Mouse (Mus musculus): ENCODE results near the gene Syngap1. TPM values are rescaled to one million over a fixed set of nuclear protein-coding genes. Genes with fewer than 3 reads are reported as not detected.
A peak's percentile ranks its signal among the peaks of the same experiment; 100 is the strongest.

Syngap1 gene
- total and polyA plus RNA-seq, 3 experiments = 7.3 to 88.0 (median 24.1) TPM

DNA sequence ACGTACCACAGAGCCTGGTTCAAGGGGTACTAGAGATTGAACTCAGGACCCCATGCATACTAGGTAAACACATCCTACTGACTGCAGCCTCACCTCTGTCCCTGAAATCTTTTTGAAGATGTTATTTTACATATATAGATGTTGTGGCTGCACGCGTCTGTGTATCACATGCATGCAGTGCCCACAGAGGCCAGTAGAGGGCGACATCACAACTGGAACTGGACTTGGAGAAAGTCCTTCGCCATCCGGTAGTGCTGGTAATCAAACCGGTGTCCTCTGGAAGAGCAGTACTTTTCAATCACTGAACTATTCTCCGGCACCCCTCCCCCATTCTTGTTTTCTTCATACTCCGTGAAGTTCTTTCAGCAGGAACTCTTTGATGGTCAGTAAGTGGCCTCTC, 63.4 kb downstream of the Syngap1 start:
- Histone ChIP-seq H3K27me3 (ENCODE audit: insufficient read depth, low read length) (peaks cover 34% of the 10 kb centered on the region), H3K4me1 (ENCODE audit: insufficient read depth, low read depth, low read length) (peaks cover 8% of the 10 kb centered on the region), H3K36me3 (replicated peaks) (no peaks in the 10 kb centered on the region), H3K4me3 (ENCODE audit: low read depth, low read length) (no peak overlapping the region), H3K9me3 (replicated peaks) (no peaks in the 10 kb centered on the region)
- no peak for ATAC-seq (ENCODE audit: extremely low read depth, insufficient number of reproducible peaks, low FRiP score, poor library complexity, severe bottlenecking)
- no peak for DNase-seq (ENCODE audit: low spot score)
- TF ChIP-seq CTCF (IDR thresholded peaks at IDR 0.05; ENCODE audit: low read depth, low read length) (peak; percentile 94), GATA1 (IDR thresholded peaks at IDR 0.05; ENCODE audit: borderline replicate concordance, low read length) (no peak)

DNA sequence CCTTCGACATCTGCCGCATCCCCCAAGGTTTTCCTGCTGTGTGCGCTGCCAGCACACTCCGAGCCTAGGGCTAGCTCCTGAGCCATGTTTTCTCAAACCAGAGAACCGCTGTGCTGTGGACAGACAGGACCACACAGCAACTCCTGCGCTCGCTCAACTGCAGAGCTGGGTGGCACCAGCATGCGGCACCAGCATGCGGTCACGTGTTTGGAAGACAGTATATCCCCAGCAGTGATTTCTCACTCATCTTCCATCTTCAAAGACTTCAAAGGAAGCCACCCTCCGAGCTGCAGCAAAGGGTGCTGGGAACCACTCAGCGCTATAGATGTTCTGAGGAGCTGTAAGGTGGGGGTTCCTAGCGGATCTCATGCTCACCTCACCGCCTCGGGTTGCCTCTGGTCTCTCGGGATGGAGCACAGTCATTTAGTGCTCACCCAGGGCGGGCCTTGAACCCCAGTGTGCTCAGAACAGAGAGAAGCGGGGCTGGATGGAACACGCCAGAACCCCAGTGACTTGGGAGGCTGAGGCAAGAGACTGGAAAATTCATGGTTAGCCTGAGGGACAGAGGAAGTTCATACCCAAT, 63.9 kb downstream of the Syngap1 start:
- DNase-seq (ENCODE audit: low spot score) = no peak
- ATAC-seq (ENCODE audit: extremely low read depth, insufficient number of reproducible peaks, low FRiP score, poor library complexity, severe bottlenecking) = no peak
- no peaks in the 10 kb centered on the region for H3K9me3 ChIP-seq (replicated peaks)

DNA sequence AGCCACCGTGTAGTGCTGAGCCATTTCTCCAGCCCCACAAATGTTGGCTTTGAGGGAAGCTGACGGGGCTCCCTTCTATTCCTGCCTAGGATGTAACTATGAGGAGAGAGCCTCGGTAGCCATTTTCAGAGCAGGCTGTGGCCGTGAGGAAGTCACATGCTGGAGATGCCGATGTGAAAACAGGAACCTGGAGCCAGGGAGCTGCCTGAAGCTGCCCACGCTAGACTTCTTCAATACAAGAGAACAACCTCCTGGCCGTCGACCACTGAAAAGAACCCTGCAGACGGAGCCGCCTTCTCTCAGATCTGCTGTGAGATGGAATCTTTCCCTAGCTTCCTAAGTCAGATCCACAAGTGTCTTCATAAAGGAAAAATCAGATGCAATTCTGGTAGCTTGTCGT, 64.6 kb downstream of the Syngap1 start:
- no peak for ATAC-seq (ENCODE audit: extremely low read depth, insufficient number of reproducible peaks, low FRiP score, poor library complexity, severe bottlenecking)
- no peak for DNase-seq (ENCODE audit: low spot score)
- H3K4me1 ChIP-seq (ENCODE audit: insufficient read depth, low read depth, low read length) = peaks cover 5% of the 10 kb centered on the region
- no peak overlapping the region for H3K4me3 ChIP-seq (ENCODE audit: low read depth, low read length)
- no peaks in the 10 kb centered on the region for H3K36me3 ChIP-seq (replicated peaks)
- no peaks in the 10 kb centered on the region for H3K9me3 ChIP-seq (replicated peaks)
- no peak for TF ChIP-seq CTCF (IDR thresholded peaks at IDR 0.05; ENCODE audit: low read depth, low read length)
- no peak for TF ChIP-seq GATA2 (IDR thresholded peaks at IDR 0.05; ENCODE audit: borderline replicate concordance, low read depth, low read length)
- no peak for TF ChIP-seq GATA1 (IDR thresholded peaks at IDR 0.05; ENCODE audit: borderline replicate concordance, low read length)
- TF ChIP-seq POLR2AphosphoS5 (IDR thresholded peaks at IDR 0.05; ENCODE audit: insufficient replicate concordance, low read depth, low read length) = no peak
- TF ChIP-seq TAL1 (conservative IDR thresholded peaks at IDR 0.05; ENCODE audit: low read depth, low read length) = no peak
- peaks cover 34% of the 10 kb centered on the region for H3K27me3 ChIP-seq (ENCODE audit: insufficient read depth, low read length)

More for the DNA sequence above, 63.9 kb downstream of the Syngap1 start:
- Histone ChIP-seq H3K36me3 (replicated peaks) (no peaks in the 10 kb centered on the region), H3K4me3 (ENCODE audit: low read depth, low read length) (no peak overlapping the region), H3K27me3 (ENCODE audit: insufficient read depth, low read length) (peaks cover 31% of the 10 kb centered on the region), H3K4me1 (ENCODE audit: insufficient read depth, low read depth, low read length) (peaks cover 8% of the 10 kb centered on the region)
- TF ChIP-seq TAL1 (conservative IDR thresholded peaks at IDR 0.05; ENCODE audit: low read depth, low read length) = no peak
- no peak for TF ChIP-seq POLR2AphosphoS5 (IDR thresholded peaks at IDR 0.05; ENCODE audit: insufficient replicate concordance, low read depth, low read length)
- no peak for TF ChIP-seq GATA1 (IDR thresholded peaks at IDR 0.05; ENCODE audit: borderline replicate concordance, low read length)
- TF ChIP-seq GATA2 (IDR thresholded peaks at IDR 0.05; ENCODE audit: borderline replicate concordance, low read depth, low read length) = no peak
- TF ChIP-seq CTCF (IDR thresholded peaks at IDR 0.05; ENCODE audit: low read depth, low read length) = no peak

DNA sequence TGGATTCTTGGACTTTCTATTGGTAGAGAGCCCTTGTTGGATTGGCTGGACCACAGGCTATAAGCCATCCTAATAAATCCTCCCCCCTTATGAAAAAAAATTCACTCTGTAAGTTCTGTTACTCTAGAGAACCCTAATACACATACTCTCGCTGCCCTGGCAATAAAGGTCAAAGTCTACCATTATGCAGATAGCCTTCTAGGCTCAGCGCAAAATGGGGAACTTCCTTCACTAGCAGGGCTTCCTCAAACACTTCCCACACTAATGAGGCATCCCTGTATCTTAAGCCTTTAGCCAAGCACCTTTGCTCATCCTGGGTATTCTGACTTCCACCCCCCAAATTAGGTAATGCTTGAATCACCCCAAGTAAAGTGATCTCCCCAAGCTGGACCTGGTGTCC, 67.2 kb downstream of the Syngap1 start:
- TF ChIP-seq POLR2AphosphoS5 (IDR thresholded peaks at IDR 0.05; ENCODE audit: insufficient replicate concordance, low read depth, low read length) (no peak), GATA2 (IDR thresholded peaks at IDR 0.05; ENCODE audit: borderline replicate concordance, low read depth, low read length) (no peak), TAL1 (conservative IDR thresholded peaks at IDR 0.05; ENCODE audit: low read depth, low read length) (no peak), CTCF (IDR thresholded peaks at IDR 0.05; ENCODE audit: low read depth, low read length) (no peak), GATA1 (IDR thresholded peaks at IDR 0.05; ENCODE audit: borderline replicate concordance, low read length) (no peak)
- H3K36me3 ChIP-seq (replicated peaks) = no peaks in the 10 kb centered on the region
- no peak overlapping the region for H3K4me3 ChIP-seq (ENCODE audit: low read depth, low read length)
- H3K9me3 ChIP-seq (replicated peaks) = no peaks in the 10 kb centered on the region
- H3K27me3 ChIP-seq (ENCODE audit: insufficient read depth, low read length) = peaks cover 36% of the 10 kb centered on the region
- DNase-seq (ENCODE audit: low spot score) (no peak), ATAC-seq (ENCODE audit: extremely low read depth, insufficient number of reproducible peaks, low FRiP score, poor library complexity, severe bottlenecking) (no peak)
- H3K4me1 ChIP-seq (ENCODE audit: insufficient read depth, low read depth, low read length) = peaks cover 21% of the 10 kb centered on the region

DNA sequence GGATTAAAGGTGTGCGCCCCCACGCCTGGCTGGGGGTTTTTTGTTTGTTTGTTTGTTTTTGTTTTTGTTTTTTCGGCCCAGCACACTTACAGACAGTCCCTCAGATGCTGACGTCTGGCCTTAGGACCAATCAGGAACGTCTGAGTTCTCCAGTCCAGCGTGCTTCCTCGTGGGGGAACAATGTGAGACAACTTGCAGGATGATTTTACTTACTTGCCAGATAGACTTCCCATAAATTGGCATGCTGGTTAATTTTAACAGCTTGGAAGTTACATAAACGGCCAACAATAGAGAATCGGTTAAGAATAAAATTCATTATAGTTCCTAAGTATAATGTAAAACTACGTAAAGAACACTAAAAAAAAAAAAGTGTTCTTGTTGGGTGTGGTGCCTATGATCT, 70.1 kb downstream of the Syngap1 start:
- DNase-seq (ENCODE audit: low spot score) = no peak
- no peaks in the 10 kb centered on the region for H3K36me3 ChIP-seq (replicated peaks)
- H3K9me3 ChIP-seq (replicated peaks) = no peaks in the 10 kb centered on the region
- peaks cover 17% of the 10 kb centered on the region for H3K27me3 ChIP-seq (ENCODE audit: insufficient read depth, low read length)
- ATAC-seq (ENCODE audit: extremely low read depth, insufficient number of reproducible peaks, low FRiP score, poor library complexity, severe bottlenecking) = no peak
- TF ChIP-seq CTCF (IDR thresholded peaks at IDR 0.05; ENCODE audit: low read depth, low read length) (no peak), GATA2 (IDR thresholded peaks at IDR 0.05; ENCODE audit: borderline replicate concordance, low read depth, low read length) (no peak), POLR2AphosphoS5 (IDR thresholded peaks at IDR 0.05; ENCODE audit: insufficient replicate concordance, low read depth, low read length) (no peak)
- H3K4me1 ChIP-seq (ENCODE audit: insufficient read depth, low read depth, low read length) = peaks cover 16% of the 10 kb centered on the region
- no peak overlapping the region for H3K4me3 ChIP-seq (ENCODE audit: low read depth, low read length)

DNA sequence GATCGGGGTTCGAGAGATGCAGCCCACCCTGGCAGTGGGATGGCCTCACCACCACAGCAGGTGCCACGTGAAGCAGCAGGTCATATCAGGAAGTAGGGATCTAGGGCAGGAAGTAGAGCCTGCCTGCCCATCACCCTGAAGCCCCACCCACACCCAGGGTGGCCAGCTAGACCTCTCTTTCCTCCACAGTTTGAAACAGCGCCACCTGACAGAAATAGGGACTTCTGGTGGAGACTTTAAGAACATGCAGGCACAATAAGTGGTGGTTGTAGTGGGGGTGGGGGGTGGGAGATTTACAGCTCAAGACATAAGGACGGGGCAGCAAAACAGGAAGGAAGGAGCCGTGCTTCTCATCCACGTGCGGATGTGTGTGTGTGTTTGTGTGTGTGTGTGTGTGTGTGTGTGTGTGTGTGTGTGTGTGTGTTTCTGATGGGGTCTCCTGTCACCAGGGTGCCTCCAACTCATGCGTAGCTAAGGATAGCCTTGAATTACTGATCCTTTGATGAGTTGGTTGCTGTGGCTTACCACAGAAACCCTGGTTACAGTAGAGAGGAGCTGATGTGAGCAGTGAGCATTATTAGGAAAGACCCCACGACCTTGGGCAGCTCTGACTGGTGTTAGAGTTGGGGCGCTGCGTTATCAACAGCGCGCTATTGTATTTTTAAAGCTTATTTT, 71.1 kb downstream of the Syngap1 start:
- DNase-seq (ENCODE audit: low spot score) = peak; percentile 77

More for the DNA sequence above, 71.1 kb downstream of the Syngap1 start:
- Histone ChIP-seq H3K4me3 (ENCODE audit: low read depth, low read length) (peak overlapping the region; percentile 10; the same call in 1 of the 2 replicates), H3K36me3 (replicated peaks) (no peaks in the 10 kb centered on the region), H3K4me1 (ENCODE audit: insufficient read depth, low read depth, low read length) (peaks cover 17% of the 10 kb centered on the region), H3K27me3 (ENCODE audit: insufficient read depth, low read length) (peaks cover 14% of the 10 kb centered on the region), H3K9me3 (replicated peaks) (no peaks in the 10 kb centered on the region)
- TF ChIP-seq GATA1 (IDR thresholded peaks at IDR 0.05; ENCODE audit: borderline replicate concordance, low read length) = no peak
- TF ChIP-seq POLR2AphosphoS5 (IDR thresholded peaks at IDR 0.05; ENCODE audit: insufficient replicate concordance, low read depth, low read length) = no peak
- TF ChIP-seq TAL1 (conservative IDR thresholded peaks at IDR 0.05; ENCODE audit: low read depth, low read length) = no peak
- TF ChIP-seq CTCF (IDR thresholded peaks at IDR 0.05; ENCODE audit: low read depth, low read length) = no peak
- TF ChIP-seq GATA2 (IDR thresholded peaks at IDR 0.05; ENCODE audit: borderline replicate concordance, low read depth, low read length) = no peak
- ATAC-seq (ENCODE audit: extremely low read depth, insufficient number of reproducible peaks, low FRiP score, poor library complexity, severe bottlenecking) = peak; percentile 88
